Comparison of ENCODE assay signal across 9 mouse cellular contexts in genomic region chr5:36948831-36949230, GRCm38 (mm10). TPM values are rescaled to one million over a fixed set of nuclear protein-coding genes. Genes with fewer than 3 reads are reported as not detected.
A peak's percentile ranks its signal among the peaks of the same experiment; 100 is the strongest.
DNase-seq lines count a peak whose midpoint lies in the region; ATAC-seq lines count a peak whose summit lies in the region.
"Had no signal": no experiment of that assay in that cellular context is flagged by ENCODE, and none has a peak within 500 bp of the region (broad histone marks: within the 10 kb centered on the region; RNA-seq: fewer than 3 reads in every experiment).

No protein-coding gene starts in this region.

- H3K4me2 ChIP-seq in hindbrain, embryonic 14.5 days (replicated peaks) = no peak overlapping the region
- H3K4me2 ChIP-seq in midbrain, embryonic 16.5 days (ENCODE audit: low read length) = no peak overlapping the region
- H3K4me2 ChIP-seq: limb, embryonic 15.5 days had no signal

- no peak overlapping the region for H3K9ac ChIP-seq in hindbrain, embryonic 14.5 days
- no peak overlapping the region for H3K9ac ChIP-seq in midbrain, embryonic 16.5 days (ENCODE audit: low read depth, low read length)
- H3K9ac ChIP-seq: limb, embryonic 15.5 days had no signal

- peaks cover 33% of the 10 kb centered on the region for H3K4me1 ChIP-seq in forebrain, embryonic 10.5 days
- no peaks in the 10 kb centered on the region; the same call in 1 of the 2 replicates for H3K4me1 ChIP-seq in hindbrain, embryonic 14.5 days (replicated peaks; ENCODE audit: control insufficient read depth, insufficient read depth, low read length)
- peaks cover 22% of the 10 kb centered on the region for H3K4me1 ChIP-seq in midbrain, embryonic 16.5 days (ENCODE audit: control insufficient read depth, insufficient read depth, low read length)
- H3K4me1 ChIP-seq: limb, embryonic 15.5 days had no signal

- no peak overlapping the region for H3K4me3 ChIP-seq in forebrain, embryonic 10.5 days
- no peak overlapping the region for H3K4me3 ChIP-seq in hindbrain, embryonic 14.5 days (replicated peaks; ENCODE audit: low read length)
- no peak overlapping the region for H3K4me3 ChIP-seq in midbrain, embryonic 16.5 days (ENCODE audit: low read depth, low read length)
- H3K4me3 ChIP-seq: limb, embryonic 15.5 days had no signal

- 17% methylated on average over 3 of the region's 3 CpGs for WGBS in forebrain, embryonic 10.5 days
- WGBS in hindbrain, embryonic 14.5 days = 18% methylated on average over 3 of the region's 3 CpGs
- WGBS in midbrain, embryonic 16.5 days = 7% methylated on average over 3 of the region's 3 CpGs

- no peak overlapping the region for H3K27ac ChIP-seq in forebrain, embryonic 10.5 days
- H3K27ac ChIP-seq in hindbrain, embryonic 14.5 days = no peak overlapping the region
- no peak overlapping the region for H3K27ac ChIP-seq in midbrain, embryonic 16.5 days (ENCODE audit: low read length)
- H3K27ac ChIP-seq: limb, embryonic 15.5 days had no signal

- peaks cover 59% of the 10 kb centered on the region for H3K27me3 ChIP-seq in forebrain, embryonic 10.5 days (ENCODE audit: poor library complexity, severe bottlenecking)
- no peaks in the 10 kb centered on the region for H3K27me3 ChIP-seq in hindbrain, embryonic 14.5 days (ENCODE audit: control insufficient read depth, insufficient read depth, low read length)
- H3K27me3 ChIP-seq in midbrain, embryonic 16.5 days (ENCODE audit: control insufficient read depth, insufficient read depth, low read depth, low read length) = no peaks in the 10 kb centered on the region

- H3K36me3 ChIP-seq in forebrain, embryonic 10.5 days (replicated peaks) = no peaks in the 10 kb centered on the region
- H3K36me3 ChIP-seq in hindbrain, embryonic 14.5 days (replicated peaks; ENCODE audit: control insufficient read depth, insufficient read depth) = peaks cover 9% of the 10 kb centered on the region
- peaks cover 16% of the 10 kb centered on the region; the same call in 1 of the 2 replicates for H3K36me3 ChIP-seq in midbrain, embryonic 16.5 days (ENCODE audit: control insufficient read depth, insufficient read depth, low read length)
- H3K36me3 ChIP-seq: limb, embryonic 15.5 days had no signal

- H3K9me3 ChIP-seq in forebrain, embryonic 10.5 days = no peaks in the 10 kb centered on the region
- no peaks in the 10 kb centered on the region for H3K9me3 ChIP-seq in hindbrain, embryonic 14.5 days (ENCODE audit: control insufficient read depth, low read length)
- H3K9me3 ChIP-seq in midbrain, embryonic 16.5 days (replicated peaks; ENCODE audit: control insufficient read depth, low read length, poor library complexity, severe bottlenecking) = no peaks in the 10 kb centered on the region
- H3K9me3 ChIP-seq: limb, embryonic 15.5 days had no signal

- intact Hi-C loops in left cerebral cortex, postnatal 36 days (cut with DNase I) = loop anchor here (5.0 kb wide), 1 partner anchor 112 kb away; no protein-coding TSS in a partner anchor

- ATAC-seq in cerebellum, adult (ENCODE audit: insufficient number of reproducible peaks, low FRiP score, low TSS enrichment) = no peak; the same call in 1 of the 2 replicates
- ATAC-seq in hindbrain, embryonic 14.5 days (ENCODE audit: low FRiP score) = peak; percentile 62; the same call in 1 of the 2 replicates
- peak; percentile 54 for ATAC-seq in midbrain, embryonic 16.5 days

- peak; percentile 69 for DNase-seq in cerebellum, adult 11 months
- peak; percentile 91 for DNase-seq in brain, adult 2 months (ENCODE audit: low read depth, low spot score)
- DNase-seq in forebrain, embryonic 10.5 days (ENCODE audit: extremely low spot score, low spot score) = peak; percentile 73
- peak; percentile 80 for DNase-seq in hindbrain, embryonic 14.5 days (ENCODE audit: low spot score)
- peak; percentile 67 to 72 for DNase-seq in left cerebral cortex, postnatal 36 days (ENCODE audit: low spot score in 2 of 2)
- peak; percentile 40 to 62 for DNase-seq in spleen, postnatal 14 days (ENCODE audit: low spot score in 2 of 2)

RNA-seq across cellular contexts. Expression of gene Wfs1, which starts 40.2 kb away (rescaled TPM):
- 8.1 and 8.4 TPM in 2 replicates for polyA plus RNA-seq in forebrain, embryonic 10.5 days (2016; fragmentation: Nextera tagmentation; extraction: Ambion mirVana)
- polyA plus RNA-seq in hindbrain, embryonic 14.5 days (2014; fragmentation: Nextera tagmentation; extraction: Ambion mirVana) = 6.8 and 8.4 TPM in 2 replicates
- 100 to 1,000 TPM; 123 to 148 TPM for total RNA-seq in left cerebral cortex, postnatal 36 days (2021)
- 10.3 and 11.1 TPM in 2 replicates for polyA plus RNA-seq in midbrain, embryonic 16.5 days (2015; fragmentation: Nextera tagmentation; extraction: Ambion mirVana)
